Mouse (Mus musculus) megakaryocyte, embryonic 14.5 days (primary cell): Measurements from ENCODE around the gene Noa1.

Experiments used
- FLI1 ChIP-seq: IDR thresholded peaks from 2 replicates; pipeline ENCODE4 v1.6.1; 2012; ENCODE audit warnings: low read length, inconsistent platforms, mixed read lengths
- GATA1 ChIP-seq: IDR thresholded peaks from 3 replicates; pipeline ENCODE4 v1.6.1; 2012; ENCODE audit warnings: mixed read lengths, low read length, inconsistent platforms, borderline replicate concordance

GRCm38 (mm10) chr5:77265081-77265670 lies 44.7 kb downstream of the Noa1 start, which contains the start of gene Rest:
- TF ChIP-seq GATA1 (no peak), FLI1 (no peak)
